Comparison of ENCODE assay signal across 10 mouse cellular contexts in genomic region chr6:99159452-99160347, GRCm38 (mm10).
DNase-seq lines count a peak whose midpoint lies in the region; ATAC-seq and TF ChIP-seq lines count a peak whose summit lies in the region.
"Had no signal": no experiment of that assay in that cellular context is flagged by ENCODE, and none has a peak within 500 bp of the region (broad histone marks: within the 10 kb centered on the region; RNA-seq: fewer than 3 reads in every experiment).

No protein-coding gene starts in this region.

- peak overlapping the region; percentile 9; the same call in 1 of the 2 replicates for H3K4me2 ChIP-seq in intestine, embryonic 14.5 days (ENCODE audit: low read length)
- H3K4me2 ChIP-seq in intestine, embryonic 16.5 days (ENCODE audit: low read depth, low read length), result no peak overlapping the region
- H3K4me2 ChIP-seq in forebrain, embryonic 14.5 days (ENCODE audit: low read length), result no peak overlapping the region

- peaks cover 13% of the 10 kb centered on the region for H3K4me1 ChIP-seq in intestine, embryonic 14.5 days (replicated peaks; ENCODE audit: control insufficient read depth, insufficient read depth, low read length)
- peaks cover 7% of the 10 kb centered on the region; the same call in 1 of the 2 replicates for H3K4me1 ChIP-seq in intestine, embryonic 16.5 days (ENCODE audit: control insufficient read depth, insufficient read depth, low read length)
- peaks cover 6% of the 10 kb centered on the region; the same call in 1 of the 2 replicates for H3K4me1 ChIP-seq in embryonic fibroblast, embryonic 13.5 days (ENCODE audit: control insufficient read depth, insufficient read depth, low read length)
- no peaks in the 10 kb centered on the region for H3K4me1 ChIP-seq in forebrain, embryonic 14.5 days (ENCODE audit: control insufficient read depth, insufficient read depth, low read length)

- WGBS in intestine, embryonic 14.5 days, result 40% methylated on average over 23 of the region's 23 CpGs
- 48% methylated on average over 23 of the region's 23 CpGs for WGBS in intestine, embryonic 16.5 days
- WGBS in forebrain, embryonic 14.5 days, result 72% methylated on average over 23 of the region's 23 CpGs

- H3K36me3 ChIP-seq in intestine, embryonic 14.5 days (ENCODE audit: control insufficient read depth, insufficient read depth, low read length), result peaks cover 7% of the 10 kb centered on the region; the same call in 1 of the 2 replicates
- H3K36me3 ChIP-seq in intestine, embryonic 16.5 days (ENCODE audit: control insufficient read depth, insufficient read depth, low read length), result no peaks in the 10 kb centered on the region
- H3K36me3 ChIP-seq in forebrain, embryonic 14.5 days (ENCODE audit: control insufficient read depth, insufficient read depth, low read length), result no peaks in the 10 kb centered on the region

- no peaks in the 10 kb centered on the region for H3K9me3 ChIP-seq in intestine, embryonic 14.5 days (ENCODE audit: control insufficient read depth, low read length)
- H3K9me3 ChIP-seq in intestine, embryonic 16.5 days (ENCODE audit: control insufficient read depth, low read length), result no peaks in the 10 kb centered on the region
- no peaks in the 10 kb centered on the region for H3K9me3 ChIP-seq in forebrain, embryonic 14.5 days (replicated peaks; ENCODE audit: control insufficient read depth, low read length)
- H3K9me3 ChIP-seq: megakaryocyte, embryonic 14.5 days had no signal

- TF ChIP-seq CTCF in embryonic fibroblast, embryonic 13.5 days (IDR thresholded peaks at IDR 0.05; ENCODE audit: borderline replicate concordance, insufficient read depth, low read length), result no peak

- H3K9ac ChIP-seq in intestine, embryonic 14.5 days (ENCODE audit: low read length), result no peak overlapping the region
- no peak overlapping the region for H3K9ac ChIP-seq in intestine, embryonic 16.5 days (ENCODE audit: low read depth, low read length)
- H3K9ac ChIP-seq in forebrain, embryonic 14.5 days (ENCODE audit: low read length), result no peak overlapping the region

- H3K27ac ChIP-seq in intestine, embryonic 14.5 days (ENCODE audit: low read depth), result peak overlapping the region; percentile 14; the same call in 1 of the 2 replicates
- no peak overlapping the region for H3K27ac ChIP-seq in intestine, embryonic 16.5 days (ENCODE audit: low read length)
- H3K27ac ChIP-seq in embryonic fibroblast, embryonic 13.5 days (ENCODE audit: insufficient read depth, low read length), result peak overlapping the region; percentile 96
- H3K27ac ChIP-seq in forebrain, embryonic 14.5 days (ENCODE audit: low read depth, low read length), result no peak overlapping the region

- ATAC-seq in intestine, embryonic 14.5 days (replicated peaks; ENCODE audit: low FRiP score, low TSS enrichment, low read depth), result no peak
- no peak for ATAC-seq in intestine, embryonic 16.5 days
- no peak for ATAC-seq in forebrain, embryonic 14.5 days

- DNase-seq in intestine, embryonic 14.5 days (ENCODE audit: low spot score), result no peak
- DNase-seq in adrenal gland, postnatal 36 days, result peak; percentile 13
- peak; percentile 30 for DNase-seq in neural tube, embryonic 10.5 days (ENCODE audit: extremely low spot score, low spot score)
- DNase-seq in liver, result no peak
- no peak for DNase-seq in forebrain, embryonic 14.5 days (ENCODE audit: low spot score)
- no peak for DNase-seq in urinary bladder, postnatal 10 days (ENCODE audit: low spot score)
- DNase-seq: cerebellum, adult 11 months had no signal

- no peaks in the 10 kb centered on the region for H3K27me3 ChIP-seq in intestine, embryonic 14.5 days (replicated peaks; ENCODE audit: control insufficient read depth, insufficient read depth, low read length)
- H3K27me3 ChIP-seq in intestine, embryonic 16.5 days (replicated peaks; ENCODE audit: control insufficient read depth, insufficient read depth, low read length), result no peaks in the 10 kb centered on the region
- no peaks in the 10 kb centered on the region for H3K27me3 ChIP-seq in forebrain, embryonic 14.5 days (replicated peaks; ENCODE audit: control insufficient read depth, insufficient read depth, low read length)
- H3K27me3 ChIP-seq: megakaryocyte, embryonic 14.5 days had no signal

- no peak overlapping the region for H3K4me3 ChIP-seq in intestine, embryonic 14.5 days (ENCODE audit: low read depth, low read length)
- no peak overlapping the region for H3K4me3 ChIP-seq in intestine, embryonic 16.5 days (ENCODE audit: low read length)
- 0 out of 2 replicates have a peak overlapping the region, but pooled peaks have one; percentile 17 for H3K4me3 ChIP-seq in embryonic fibroblast, embryonic 13.5 days (ENCODE audit: insufficient read depth, low read length)
- H3K4me3 ChIP-seq in forebrain, embryonic 14.5 days (ENCODE audit: low read depth, low read length), result no peak overlapping the region
- H3K4me3 ChIP-seq: megakaryocyte, embryonic 14.5 days had no signal

- TF ChIP-seq POLR2A in embryonic fibroblast, embryonic 13.5 days (IDR thresholded peaks at IDR 0.05; ENCODE audit: low read depth, low read length), result peak; percentile 37; the same call in 1 of the 2 replicates

Comparison
In these comparisons a context has a peak if more than half of its experiments do, and no peak if none do; other contexts are left out.
1. H3K27ac ChIP-seq: peak in intestine, embryonic 14.5 days (single experiment) and embryonic fibroblast, embryonic 13.5 days (single experiment); none in intestine, embryonic 16.5 days (single experiment) and forebrain, embryonic 14.5 days (single experiment).
2. DNase-seq: peak in adrenal gland, postnatal 36 days (2 of 2) and neural tube, embryonic 10.5 days (single experiment); none in intestine, embryonic 14.5 days (single experiment), liver (single experiment), forebrain, embryonic 14.5 days (single experiment) and urinary bladder, postnatal 10 days (single experiment).